Comparison of ENCODE assay signal across 34 mouse cellular contexts in genomic region chr14:34766181-34766580, GRCm38 (mm10). TPM values are rescaled to one million over a fixed set of nuclear protein-coding genes. Genes with fewer than 3 reads are reported as not detected.
"Had no signal": no experiment of that assay in that cellular context is flagged by ENCODE, and none has a peak within 500 bp of the region (broad histone marks: within the 10 kb centered on the region; RNA-seq: fewer than 3 reads in every experiment).

No protein-coding gene starts in this region.

- H3K4me2 ChIP-seq: limb, embryonic 12.5 days; limb, embryonic 13.5 days; limb, embryonic 15.5 days; liver, embryonic 11.5 days; liver, embryonic 12.5 days; liver, embryonic 13.5 days; liver, embryonic 15.5 days; lung, embryonic 14.5 days; lung, embryonic 15.5 days; midbrain, embryonic 12.5 days; midbrain, embryonic 15.5 days; neural tube, embryonic 12.5 days had no signal

- H3K36me3 ChIP-seq: limb, embryonic 10.5 days; limb, embryonic 12.5 days; limb, embryonic 13.5 days; limb, embryonic 15.5 days; liver, embryonic 12.5 days; liver, embryonic 13.5 days; liver, embryonic 15.5 days; lung, embryonic 15.5 days; midbrain, embryonic 10.5 days; midbrain, embryonic 12.5 days; midbrain, embryonic 15.5 days; neural tube, embryonic 12.5 days had no signal

- H3K9me3 ChIP-seq: limb, embryonic 10.5 days; limb, embryonic 12.5 days; limb, embryonic 13.5 days; limb, embryonic 15.5 days; liver, embryonic 12.5 days; liver, embryonic 13.5 days; liver, embryonic 15.5 days; lung, embryonic 15.5 days; midbrain, embryonic 10.5 days; midbrain, embryonic 12.5 days; midbrain, embryonic 15.5 days; neural tube, embryonic 12.5 days had no signal

- H3K27ac ChIP-seq: left cerebral cortex, adult 2 months; limb, embryonic 10.5 days; limb, embryonic 12.5 days; limb, embryonic 13.5 days; limb, embryonic 15.5 days; liver, embryonic 12.5 days; liver, embryonic 13.5 days; liver, embryonic 14.5 days; liver, embryonic 15.5 days; lung, embryonic 15.5 days; macrophage; midbrain, embryonic 10.5 days; midbrain, embryonic 12.5 days; midbrain, embryonic 15.5 days; neural tube, embryonic 12.5 days had no signal

- H3K9ac ChIP-seq: limb, embryonic 12.5 days; limb, embryonic 13.5 days; limb, embryonic 15.5 days; liver, embryonic 12.5 days; liver, embryonic 13.5 days; liver, embryonic 14.5 days; liver, embryonic 15.5 days; liver, postnatal 0 days; lung, embryonic 14.5 days; lung, embryonic 15.5 days; midbrain, embryonic 12.5 days; midbrain, embryonic 15.5 days; neural tube, embryonic 12.5 days had no signal

- DNase-seq: left cerebral cortex, postnatal 4 days; liver; liver, embryonic 13.5 days; liver, postnatal 0 days; lung, adult 18-20 months; lung, adult 2 months; lung, embryonic 14.5 days; lung, postnatal 10 days; lung, postnatal 14 days; lung, postnatal 36 days; midbrain, embryonic 14.5 days had no signal

- H3K4me3 ChIP-seq: left cerebral cortex, adult 2 months; limb, embryonic 10.5 days; limb, embryonic 12.5 days; limb, embryonic 13.5 days; limb, embryonic 15.5 days; liver, embryonic 12.5 days; liver, embryonic 13.5 days; liver, embryonic 15.5 days; lung, embryonic 15.5 days; megakaryocyte, embryonic 14.5 days; midbrain, embryonic 10.5 days; midbrain, embryonic 12.5 days; midbrain, embryonic 15.5 days; myocyte; neural tube, embryonic 12.5 days had no signal

- ATAC-seq: liver, embryonic 12.5 days; liver, postnatal 0 days; lung, postnatal 0 days; midbrain, embryonic 15.5 days; midbrain, embryonic 16.5 days had no signal

- H3K27me3 ChIP-seq: liver, embryonic 12.5 days; liver, embryonic 13.5 days; neural tube, embryonic 12.5 days had no signal

RNA-seq across cellular contexts. Expression of gene Grid1, which starts 53.7 kb away (rescaled TPM):
- total RNA-seq: megakaryocyte progenitor cell, adult 5-6 weeks; megakaryocyte, adult 5-6 weeks; megakaryocyte-erythroid progenitor cell, adult 5-6 weeks; monocyte, adult 5-6 weeks had no signal
- polyA plus RNA-seq: liver, postnatal 0 days; macrophage; myocyte had no signal
